Mouse (Mus musculus) T-helper 1 cell (primary cell): ENCODE measurements at regions not wholly inside any gene's neighbourhood (a gene's known extent, or its start where the extent isn't known, plus 50 kb on each side); places are given as distances from the start of the nearest gene placed in this dataset.
"Not testable (repeated sequence)": the region's sequence is repeated elsewhere in the genome, so short reads cannot be mapped to it uniquely, and the experiment has no call there.

Experiments
- in situ Hi-C: fragments of 300-600 bp; cut with MboI, MseI; formaldehyde crosslinking; loops from one replicate; pipeline ENCODE4 v1.15.1; 2025; ENCODE audit warnings: high pct_unique_total_duplicates

DNA sequence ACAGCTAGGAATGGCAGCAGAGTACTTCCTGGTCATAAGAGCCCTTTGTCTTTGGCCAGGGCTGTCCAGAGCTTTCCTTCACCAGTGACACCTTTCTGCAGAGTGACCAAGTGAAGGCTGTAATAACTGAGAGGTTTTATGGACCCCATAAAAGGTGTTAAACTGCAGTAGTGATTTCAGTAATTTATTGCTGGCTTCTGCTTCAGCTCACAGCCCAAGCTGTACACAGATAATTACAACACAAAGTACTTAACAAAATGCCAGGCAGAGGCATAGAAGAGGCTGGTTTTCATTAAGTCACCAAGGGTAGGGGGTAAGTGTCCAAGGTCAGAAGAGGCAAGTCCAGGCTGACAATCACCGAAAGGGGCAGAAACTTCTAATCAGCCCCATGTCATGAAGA, 83.8 kb downstream of the Eif4e start:
- in situ Hi-C loops = no loop called here

DNA sequence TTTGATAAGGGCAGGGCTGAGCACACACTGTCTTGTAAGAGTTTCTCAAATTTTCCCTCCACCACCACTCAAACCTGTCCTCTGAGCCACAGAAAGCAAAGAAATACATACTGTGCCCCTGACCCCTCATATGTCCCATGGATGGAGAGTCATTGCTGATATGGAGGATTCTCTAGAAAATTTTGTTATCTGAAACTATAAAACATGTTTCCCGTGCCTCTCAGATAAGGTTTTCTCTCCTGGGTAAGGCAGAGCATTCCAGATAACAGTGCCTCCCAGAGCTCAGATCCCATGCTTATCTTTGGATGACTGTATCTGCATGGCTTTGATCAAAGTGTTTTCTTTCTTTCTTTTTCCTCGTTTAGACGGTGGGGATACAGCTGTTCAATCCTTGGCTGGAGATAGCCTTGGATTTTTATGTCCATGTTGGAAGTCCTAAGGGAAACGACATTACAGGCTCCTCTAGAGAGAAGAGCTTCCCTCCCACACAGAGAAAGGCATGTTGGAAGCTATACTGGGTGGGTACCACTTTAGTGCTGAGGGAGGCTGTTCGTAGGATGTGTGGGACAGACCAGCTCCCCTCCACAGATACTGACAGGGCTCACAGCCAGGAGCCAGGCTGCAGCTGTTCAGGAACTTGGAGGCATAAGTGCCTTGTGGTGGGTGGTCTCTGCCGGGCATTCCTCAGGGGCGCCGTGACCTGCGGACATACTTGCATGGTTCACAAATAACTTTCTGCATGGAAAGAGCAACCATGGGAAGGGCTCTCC, 87.1 kb downstream of the Eif4e start:
- in situ Hi-C loops = no loop called here

DNA sequence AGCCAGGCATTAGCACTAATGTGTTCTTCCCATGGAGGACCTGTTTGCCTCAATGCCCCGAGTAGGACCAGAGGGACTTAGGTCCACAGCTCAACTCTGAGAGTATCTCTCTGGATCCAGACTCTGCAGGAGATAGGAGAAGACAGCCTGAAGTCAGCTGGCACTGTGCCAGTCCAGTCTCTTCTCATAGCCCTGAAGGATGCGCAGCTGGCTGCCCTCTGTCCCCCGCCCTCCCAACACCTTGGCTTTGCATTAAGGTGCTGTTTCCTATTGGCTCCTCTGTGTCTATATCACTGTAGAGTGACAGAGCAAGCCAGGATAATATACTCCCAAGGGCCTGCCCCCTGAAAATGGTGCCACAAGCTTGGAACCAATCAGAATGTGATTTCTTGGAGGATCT, 87.7 kb downstream of the Eif4e start:
- in situ Hi-C loops = no loop called here

DNA sequence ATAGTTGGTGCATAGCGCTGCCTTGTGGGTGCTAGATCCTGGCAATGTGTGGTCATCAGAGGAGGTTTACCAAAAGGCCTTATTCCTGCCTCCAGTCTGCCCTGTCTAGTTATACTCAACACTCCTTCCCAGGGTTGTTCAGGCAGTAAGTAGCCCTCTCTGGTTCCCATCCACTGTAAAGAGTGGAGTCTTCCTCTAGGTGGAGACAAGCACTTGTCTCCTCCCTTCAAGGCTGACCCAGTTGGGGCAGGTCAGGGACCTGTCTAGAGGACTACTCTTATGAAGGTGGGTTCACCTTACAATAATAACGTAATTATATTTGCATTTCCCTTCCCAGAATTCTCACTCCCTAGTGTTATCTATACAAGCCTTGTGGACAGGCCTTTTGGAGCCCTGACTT, 88.9 kb downstream of the Eif4e start:
- in situ Hi-C loops = no loop called here

DNA sequence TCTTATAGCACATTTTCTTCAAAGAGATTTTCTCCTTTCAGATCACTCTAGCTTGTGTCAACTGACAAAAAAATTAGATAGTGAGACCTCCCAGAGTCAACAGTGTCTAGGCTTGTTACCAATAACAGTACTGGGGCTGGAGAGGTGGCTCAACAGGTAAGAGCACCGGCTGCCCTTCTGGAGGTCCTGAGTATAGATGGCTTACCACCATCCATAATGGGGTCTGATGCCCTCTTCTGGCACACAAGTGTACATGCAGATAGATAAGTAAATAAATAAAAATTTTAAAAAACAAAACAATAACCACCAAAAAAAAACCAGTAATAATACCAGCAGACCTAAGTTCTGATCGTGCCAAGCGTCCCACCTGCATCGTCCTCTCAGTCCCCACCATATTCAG, 94.3 kb downstream of the Eif4e start:
- in situ Hi-C loops = no loop called here

DNA sequence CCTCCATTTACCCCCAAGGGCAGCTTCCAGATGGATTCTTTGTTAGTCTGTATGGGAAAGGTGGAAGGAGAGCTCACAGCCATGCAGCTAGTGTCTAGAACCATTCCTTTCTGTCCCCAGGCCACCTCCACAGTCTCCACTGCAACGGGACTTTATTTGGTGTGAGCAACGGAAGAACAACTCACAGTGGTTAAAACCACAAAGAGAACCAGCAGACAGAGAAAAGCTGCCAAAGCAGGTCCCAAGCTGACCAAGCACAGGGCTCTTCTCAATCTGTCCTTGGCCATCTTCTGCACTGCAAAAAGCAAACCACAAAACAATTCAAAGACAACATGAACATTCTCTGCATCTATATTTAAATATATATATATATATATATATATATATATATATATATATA, 98.1 kb downstream of the Eif4e start:
- in situ Hi-C loops = no loop called here

DNA sequence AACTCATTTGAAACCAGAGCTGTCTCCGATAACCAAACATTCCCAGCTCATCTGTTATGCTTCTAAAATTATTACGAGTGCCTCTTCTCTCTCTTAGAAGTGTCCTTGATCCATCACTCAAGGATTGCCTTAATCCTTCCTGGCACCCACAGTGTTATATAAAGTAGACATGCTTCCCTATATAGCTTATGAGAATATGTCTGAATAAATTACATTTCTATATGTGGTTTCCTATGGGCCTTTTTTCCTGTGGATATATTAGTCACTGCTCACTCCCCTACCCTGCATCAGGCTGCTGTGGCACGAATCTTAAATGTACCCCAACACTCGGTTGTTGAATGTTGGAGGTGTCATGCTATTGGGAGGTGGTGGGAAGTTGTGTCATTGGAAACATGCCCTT, 100.3 kb downstream of the Eif4e start:
- in situ Hi-C loops = loop anchor here (5.0 to 25.0 kb wide), 2 partner anchors 276 to 561 kb away; no protein-coding TSS in a partner anchor

DNA sequence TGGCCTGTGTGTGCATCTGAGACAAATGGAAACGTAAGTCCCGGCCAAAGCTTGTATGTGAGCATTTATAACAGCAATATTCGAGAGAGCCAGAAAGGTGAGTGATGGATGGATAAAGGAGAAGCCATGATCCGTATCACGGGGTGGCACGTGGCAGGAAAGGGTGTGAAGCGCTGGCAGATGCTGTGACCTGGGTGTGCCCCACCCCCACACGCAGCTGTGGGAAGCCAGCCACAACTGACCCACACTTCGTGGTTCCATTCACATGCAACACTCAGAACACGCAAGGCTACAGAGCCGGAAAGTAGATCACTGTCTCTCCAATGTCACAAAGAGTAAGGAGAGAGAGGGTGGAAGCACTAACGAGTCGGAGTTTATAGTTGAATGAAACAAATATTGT, 104.3 kb downstream of the Eif4e start:
- in situ Hi-C loops = loop anchor here (25.0 kb wide), 1 partner anchor 557 kb away; no protein-coding TSS in a partner anchor

DNA sequence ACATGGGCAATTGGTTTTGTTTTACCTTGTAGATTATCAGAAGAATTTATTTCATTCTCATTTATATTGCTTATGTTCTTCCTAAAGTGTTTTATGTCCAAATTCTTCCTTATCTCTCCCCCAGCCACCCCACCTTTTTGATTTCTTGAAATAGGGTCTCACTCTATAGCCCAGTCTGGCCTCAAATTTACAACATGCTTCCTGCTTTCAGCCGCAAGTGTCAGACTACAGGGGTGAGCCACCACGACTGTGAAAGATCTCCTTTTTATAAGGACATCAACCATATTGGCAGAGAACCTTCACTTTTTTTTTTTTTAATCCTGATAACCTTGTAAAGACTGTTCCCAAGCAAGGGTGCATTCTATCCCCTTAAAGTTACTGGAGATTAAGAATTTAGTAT, 106.1 kb downstream of the Eif4e start:
- in situ Hi-C loops = loop anchor here (25.0 kb wide), 1 partner anchor 555 kb away; no protein-coding TSS in a partner anchor

DNA sequence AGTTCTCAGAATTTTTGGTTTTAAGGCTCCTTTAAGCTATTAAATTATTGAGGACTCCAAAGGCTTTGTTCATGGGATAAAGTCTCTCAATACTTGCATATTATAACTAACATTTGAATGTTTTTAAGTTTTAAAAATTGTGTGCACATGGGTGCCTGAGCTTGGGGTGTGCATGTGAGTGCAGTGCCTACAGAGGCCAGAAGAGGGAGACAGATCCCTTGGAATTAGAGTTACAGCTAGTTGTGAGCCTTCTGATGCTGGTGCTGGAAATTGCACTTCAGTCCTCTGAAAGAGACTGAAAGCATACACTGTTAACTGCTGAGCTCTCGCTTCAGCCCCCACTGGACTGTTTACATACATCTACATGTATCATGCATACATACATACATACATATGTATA, 100.0 kb upstream of the Tspan5 start:
- in situ Hi-C loops = loop anchor here (5.0 to 25.0 kb wide), 2 partner anchors 545 to 605 kb away; no protein-coding TSS in a partner anchor

DNA sequence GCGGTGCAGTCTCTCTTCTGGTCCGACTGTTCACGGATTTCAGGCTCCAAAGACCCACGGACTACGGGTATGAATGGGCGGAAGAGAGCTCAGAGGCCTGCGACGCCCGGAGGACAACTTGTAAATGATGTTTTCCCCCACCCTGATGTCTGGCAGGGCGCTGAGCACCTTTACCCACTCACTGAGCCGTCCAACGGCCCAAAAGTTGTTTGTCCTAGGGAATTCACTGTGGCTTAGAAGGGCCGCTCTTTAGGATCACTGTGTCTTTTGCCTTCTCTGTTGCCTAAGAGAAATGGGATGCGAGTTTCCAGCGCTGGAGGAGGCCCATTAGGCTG, 98.1 kb upstream of the Tspan5 start:
- in situ Hi-C loops = loop anchor here (5.0 to 25.0 kb wide), 2 partner anchors 543 to 603 kb away; no protein-coding TSS in a partner anchor

DNA sequence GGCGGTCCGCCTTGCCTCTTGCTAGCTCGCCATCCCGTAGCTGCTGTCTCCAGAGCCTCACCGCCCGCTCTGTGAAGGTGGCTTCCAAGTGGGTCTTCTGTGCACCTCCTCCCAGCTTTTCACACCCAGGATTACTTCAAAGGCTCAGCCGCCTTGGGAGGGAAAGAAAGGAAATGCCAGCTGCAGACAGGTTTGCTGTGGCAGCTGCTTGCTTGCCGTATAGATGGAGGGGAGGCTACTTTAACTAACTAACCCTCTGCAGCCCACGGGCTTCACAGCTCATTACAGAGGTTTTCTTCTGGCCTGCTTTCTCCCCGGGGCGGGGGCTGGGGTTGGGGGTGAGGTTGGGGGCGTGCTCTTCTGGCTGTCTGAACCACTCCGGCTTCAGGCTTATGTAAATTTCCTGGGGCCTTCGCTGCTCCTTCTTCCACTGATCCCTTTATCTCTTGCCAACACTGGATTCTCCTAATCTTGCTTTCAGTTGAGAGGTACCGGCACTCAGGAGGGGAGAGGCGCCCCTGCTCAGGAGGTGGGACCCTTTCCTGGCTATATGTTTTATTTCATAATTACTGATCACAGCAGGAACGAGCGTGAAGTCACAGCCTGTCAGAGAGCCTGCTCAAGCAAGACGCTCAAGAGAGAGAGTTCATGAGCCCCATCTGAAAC, 97.6 kb upstream of the Tspan5 start:
- in situ Hi-C loops = loop anchor here (5.0 to 25.0 kb wide), 2 partner anchors 543 to 603 kb away; no protein-coding TSS in a partner anchor

DNA sequence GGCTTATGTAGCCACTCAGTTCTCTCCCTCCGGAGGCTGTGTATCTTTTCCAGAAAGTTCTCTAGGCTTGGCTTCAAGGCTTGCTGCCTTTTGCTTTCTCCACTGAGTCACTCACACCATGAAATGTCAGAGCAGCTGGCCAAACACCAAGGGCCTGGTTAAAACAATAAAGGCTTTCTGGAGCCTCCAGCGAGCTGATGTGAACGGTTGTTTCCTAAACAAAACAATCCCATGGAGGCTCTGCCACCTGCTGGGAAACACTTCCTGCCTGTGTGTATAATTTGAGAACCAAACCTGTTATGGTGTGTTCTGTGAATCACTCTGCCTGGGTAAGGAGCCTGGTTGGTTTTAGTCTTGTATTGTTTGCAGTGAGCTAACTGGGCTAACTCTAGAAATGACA, 96.7 kb upstream of the Tspan5 start:
- in situ Hi-C loops = loop anchor here (25.0 kb wide), 1 partner anchor 542 kb away; no protein-coding TSS in a partner anchor

DNA sequence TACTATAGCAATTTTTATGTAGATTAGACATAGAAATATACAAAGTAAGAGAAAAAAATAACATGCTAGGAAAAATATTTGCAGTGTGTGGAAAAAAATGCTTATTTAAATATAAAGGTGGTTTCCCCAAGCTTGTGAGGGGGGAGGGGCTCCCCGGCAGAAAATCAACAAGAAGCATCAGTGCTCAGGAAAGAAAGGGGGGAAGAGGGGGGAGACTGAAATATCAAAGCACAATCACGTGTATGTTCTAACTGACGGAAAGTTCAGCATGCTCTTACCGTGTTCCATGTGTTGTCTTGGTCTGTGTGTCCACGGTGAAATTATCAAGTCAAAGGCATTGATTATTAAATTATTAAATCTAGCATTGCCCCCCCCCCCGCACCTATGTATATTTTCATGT, 92.3 kb upstream of the Tspan5 start:
- in situ Hi-C loops = loop anchor here (25.0 kb wide), 1 partner anchor 538 kb away; no protein-coding TSS in a partner anchor

DNA sequence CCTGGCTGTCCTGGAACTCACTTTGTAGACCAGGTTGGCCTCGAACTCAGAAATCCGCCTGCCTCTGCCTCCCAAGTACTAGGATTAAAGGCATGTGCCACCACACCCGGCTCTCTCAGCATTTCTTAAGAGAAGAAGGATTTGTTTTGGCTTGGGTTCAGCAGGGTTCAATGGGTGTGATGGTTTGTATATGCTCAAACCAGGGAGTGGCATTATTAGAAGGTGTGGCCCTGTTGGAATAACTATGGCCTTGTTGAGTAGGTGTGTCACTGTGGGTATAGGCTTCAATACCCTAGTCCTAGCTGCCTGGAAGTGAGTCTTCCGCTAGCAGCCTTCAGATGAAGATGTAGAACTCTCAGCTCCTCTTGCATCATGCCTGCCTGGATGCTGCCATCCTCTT, 91.3 kb upstream of the Tspan5 start:
- in situ Hi-C loops = not testable (repeated sequence)

DNA sequence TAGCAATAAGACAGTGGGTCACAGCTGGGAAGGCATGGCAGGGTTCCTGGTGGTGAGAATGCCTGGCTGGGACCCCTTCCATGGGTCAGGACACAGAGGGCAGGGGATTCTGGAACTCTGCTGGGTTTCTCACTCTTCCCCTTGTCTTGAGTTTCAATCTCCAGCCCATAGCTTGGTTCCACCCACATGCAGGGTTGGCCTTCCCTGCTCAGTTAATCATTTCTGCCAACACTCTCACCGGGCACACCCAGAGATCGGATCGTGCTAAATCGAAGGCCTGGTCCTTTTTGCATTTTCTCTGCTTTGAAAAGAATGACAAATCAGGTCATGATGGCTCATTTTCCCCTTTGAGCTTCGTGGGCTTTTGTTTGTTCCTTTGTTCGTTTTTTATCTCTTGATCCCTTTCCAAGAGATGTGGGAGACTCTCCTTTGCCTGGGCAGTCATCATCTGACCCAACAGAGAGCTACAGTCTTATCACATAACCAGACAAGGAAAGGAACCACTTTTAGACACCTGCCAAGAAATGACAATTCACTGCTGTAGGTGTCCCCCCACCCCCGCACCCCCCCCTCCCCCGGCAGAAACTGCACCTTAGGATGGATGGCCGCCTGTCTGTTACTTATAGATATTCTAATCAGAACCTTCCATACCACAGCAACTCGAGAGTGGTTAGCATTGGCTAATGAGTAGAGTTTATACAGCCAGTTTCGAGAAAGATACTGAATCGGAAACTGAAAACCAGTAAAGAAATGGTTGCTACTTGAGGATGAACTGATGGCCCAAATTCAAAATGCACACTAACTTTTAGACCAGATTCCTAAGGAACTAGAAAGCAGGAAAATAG, 90.4 kb upstream of the Tspan5 start:
- in situ Hi-C loops = no loop called here

DNA sequence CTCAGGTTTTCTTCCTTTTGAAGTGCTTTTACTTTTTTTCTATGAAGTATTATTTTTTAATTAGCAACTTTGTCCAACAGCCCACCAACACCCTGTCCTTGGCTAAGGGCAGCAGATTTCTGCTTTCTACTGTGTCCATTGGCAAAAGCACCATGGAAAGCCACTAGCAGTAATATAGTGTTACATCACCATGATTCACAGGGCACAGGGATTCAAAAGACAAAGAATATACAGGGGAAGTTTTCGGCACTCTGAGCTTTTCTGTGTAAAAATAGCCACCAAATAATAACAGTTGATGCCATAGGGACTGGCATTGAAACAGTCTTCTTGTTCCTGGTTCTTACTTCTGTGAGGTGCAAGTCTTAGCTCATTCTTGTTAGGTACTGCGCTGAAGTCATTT, 89.8 kb upstream of the Tspan5 start:
- in situ Hi-C loops = no loop called here

DNA sequence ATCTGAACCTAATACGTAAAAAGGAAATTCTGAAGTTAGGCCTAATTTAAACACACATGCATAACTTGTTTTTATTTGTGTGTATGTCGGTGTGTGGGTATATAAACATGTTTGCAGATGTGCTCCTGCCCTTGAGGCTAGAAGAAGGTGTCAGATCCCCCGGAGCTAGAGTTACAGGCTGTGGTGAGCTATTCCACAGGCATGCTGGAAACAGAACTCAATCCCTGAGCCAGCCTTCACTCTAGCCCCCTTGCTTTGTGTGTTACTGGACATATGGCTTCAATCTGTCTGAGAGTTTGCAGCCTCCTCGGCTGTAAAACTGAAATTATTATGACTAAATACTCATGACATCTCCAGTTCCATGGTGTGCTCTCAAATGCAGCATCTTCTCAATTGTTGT, 89.3 kb upstream of the Tspan5 start:
- in situ Hi-C loops = no loop called here

DNA sequence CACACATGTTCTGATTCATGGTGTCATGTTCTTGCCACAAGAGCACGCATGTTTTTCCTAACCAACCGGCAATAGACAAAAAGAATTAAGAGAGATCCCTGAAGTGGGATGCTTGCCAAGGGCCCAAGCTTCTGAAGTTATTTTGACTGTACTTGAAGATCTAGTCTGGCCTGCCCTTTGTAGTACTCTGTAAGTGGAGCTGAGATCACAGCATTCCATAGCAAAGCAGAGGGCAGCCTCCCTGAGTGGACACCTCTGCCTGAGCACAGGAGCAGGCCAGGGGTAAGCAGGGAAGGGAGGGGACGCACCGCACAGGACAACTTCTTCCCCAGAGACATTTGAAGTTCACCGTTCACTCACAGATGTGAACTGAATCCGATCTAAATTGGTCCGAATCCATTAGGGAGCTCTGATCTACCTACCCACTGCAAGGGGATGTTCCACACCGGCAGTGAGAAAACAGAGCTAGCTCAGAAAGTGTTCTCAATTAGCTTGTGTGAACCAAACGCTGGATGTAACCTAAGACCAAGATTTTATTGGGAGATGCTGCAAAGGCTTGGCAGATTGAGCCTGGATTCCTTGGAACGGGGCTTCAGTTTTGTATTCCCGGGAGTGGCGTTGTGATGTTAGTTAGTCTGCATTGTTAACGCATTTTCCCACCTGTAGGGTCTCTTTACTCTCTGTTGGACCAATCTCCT, 88.3 kb upstream of the Tspan5 start:
- in situ Hi-C loops = no loop called here

DNA sequence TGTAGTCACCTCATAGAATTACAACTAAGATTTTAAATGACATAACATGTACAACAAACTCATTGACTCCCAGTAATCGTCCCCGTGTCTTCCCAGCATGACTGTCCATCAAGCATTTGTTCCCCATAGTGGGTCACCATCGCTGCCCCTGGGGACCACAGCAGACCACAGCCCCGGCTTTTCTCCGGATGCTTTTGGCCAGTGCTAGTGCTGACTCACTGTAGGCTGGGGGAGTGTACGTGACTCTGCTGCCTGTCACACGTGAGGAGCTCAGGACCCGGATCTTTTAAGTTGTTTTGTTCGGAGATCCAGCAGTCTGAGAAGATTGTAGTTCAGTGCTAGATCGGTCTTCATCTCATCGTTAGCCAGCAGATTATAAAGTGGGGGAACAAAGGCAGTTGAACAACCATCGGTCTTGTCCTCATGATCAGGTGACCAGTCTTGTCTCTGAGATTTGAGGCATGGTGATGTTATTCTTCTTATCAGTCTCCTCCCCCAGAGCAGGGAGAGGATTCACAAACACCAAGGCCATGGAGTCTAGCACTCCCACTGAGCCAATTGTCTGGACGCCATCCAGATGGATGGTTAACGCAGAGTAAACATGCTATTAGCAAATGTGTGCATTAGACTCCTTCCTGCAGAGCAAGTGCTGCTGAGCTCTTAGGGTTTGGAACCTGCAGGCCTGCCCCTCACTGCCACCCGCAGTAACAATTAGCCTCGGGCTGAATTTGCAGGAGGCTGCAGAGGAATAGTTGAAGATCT, 87.2 kb upstream of the Tspan5 start:
- in situ Hi-C loops = no loop called here

DNA sequence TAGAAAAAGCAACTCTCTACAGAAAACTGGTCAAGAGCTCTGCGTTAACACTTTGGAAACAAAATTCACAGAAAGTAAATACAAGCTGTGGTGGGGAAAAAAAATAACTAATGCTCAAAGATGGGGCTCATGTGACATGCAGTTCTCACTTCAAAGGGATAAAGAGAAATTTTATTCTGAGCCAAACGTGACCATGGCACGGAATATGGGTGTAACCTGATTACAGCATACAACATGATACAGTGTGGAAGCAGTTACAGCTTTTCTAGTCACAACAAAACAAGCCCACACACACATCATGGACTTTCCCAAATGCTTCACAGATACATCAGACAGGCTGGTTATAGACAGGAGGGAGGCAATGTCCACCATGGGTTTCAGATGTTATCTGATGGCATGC, 86.5 kb upstream of the Tspan5 start:
- in situ Hi-C loops = no loop called here
